Mouse (Mus musculus): Measurements from ENCODE around the gene Phka1. TPM values are rescaled to one million over a fixed set of nuclear protein-coding genes. Genes with fewer than 3 reads are reported as not detected.
A peak's percentile ranks its signal among the peaks of the same experiment; 100 is the strongest.

Phka1 gene
- total and polyA plus RNA-seq, 3 experiments, result 1.1 to 8.2 (median 5.8) TPM

DNA sequence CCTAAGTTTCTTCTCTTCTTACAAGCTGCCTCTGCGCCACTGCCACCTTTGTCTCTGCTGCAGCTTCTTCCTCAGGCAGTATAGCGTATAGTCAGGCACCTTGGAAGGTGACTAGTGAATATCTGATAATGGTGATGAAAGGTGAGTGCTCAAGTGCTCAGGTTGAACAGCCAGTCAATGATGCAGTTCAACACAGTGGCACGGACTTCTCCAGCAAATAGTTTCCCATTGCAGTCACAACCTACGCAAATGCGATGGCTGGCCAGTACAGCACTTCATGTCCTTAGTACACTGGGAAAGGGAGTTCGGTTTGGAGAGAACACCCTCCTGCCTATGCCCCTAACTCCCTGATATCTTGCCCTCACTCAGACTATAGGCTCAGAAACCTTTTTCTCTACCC, 1.1 kb upstream of the Phka1 start:
- Histone ChIP-seq H3K4me1 (ENCODE audit: insufficient read depth, low read depth, low read length) (peaks cover 13% of the 10 kb centered on the region), H3K9me3 (replicated peaks) (no peaks in the 10 kb centered on the region), H3K36me3 (replicated peaks) (no peaks in the 10 kb centered on the region), H3K4me3 (ENCODE audit: low read depth, low read length) (no peak overlapping the region; the same call in 1 of the 2 replicates), H3K27me3 (ENCODE audit: insufficient read depth, low read length) (no peaks in the 10 kb centered on the region)
- TF ChIP-seq POLR2AphosphoS5 (IDR thresholded peaks at IDR 0.05; ENCODE audit: insufficient replicate concordance, low read depth, low read length) (no peak), TAL1 (conservative IDR thresholded peaks at IDR 0.05; ENCODE audit: low read depth, low read length) (no peak), CTCF (IDR thresholded peaks at IDR 0.05; ENCODE audit: low read depth, low read length) (no peak), GATA2 (IDR thresholded peaks at IDR 0.05; ENCODE audit: borderline replicate concordance, low read depth, low read length) (no peak), GATA1 (IDR thresholded peaks at IDR 0.05; ENCODE audit: borderline replicate concordance, low read length) (no peak)
- DNase-seq (ENCODE audit: low spot score) (no peak), ATAC-seq (ENCODE audit: extremely low read depth, insufficient number of reproducible peaks, low FRiP score, poor library complexity, severe bottlenecking) (no peak)

DNA sequence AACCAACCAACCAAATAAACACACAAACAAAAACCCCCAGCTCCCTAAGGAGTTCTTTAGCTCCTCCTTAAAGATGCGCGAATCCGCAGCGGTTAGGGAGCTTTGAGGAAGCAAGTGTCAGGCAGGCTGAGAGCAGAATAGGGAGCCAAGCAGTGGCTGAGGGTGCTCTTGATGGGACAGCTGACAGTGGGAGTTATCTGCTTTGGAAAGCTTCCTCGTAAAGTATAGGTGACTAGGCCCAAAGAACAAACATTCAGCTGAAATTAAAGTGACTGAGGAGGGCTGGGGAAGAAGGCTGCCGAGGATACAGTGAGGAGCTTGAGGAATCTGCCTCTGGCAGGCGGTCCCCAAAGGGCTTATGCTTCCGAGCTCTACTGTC, 516 bp upstream of the Phka1 start:
- 0 out of 2 replicates have a peak, but pooled peaks have one; percentile 8 for ATAC-seq (ENCODE audit: extremely low read depth, insufficient number of reproducible peaks, low FRiP score, poor library complexity, severe bottlenecking)

DNA sequence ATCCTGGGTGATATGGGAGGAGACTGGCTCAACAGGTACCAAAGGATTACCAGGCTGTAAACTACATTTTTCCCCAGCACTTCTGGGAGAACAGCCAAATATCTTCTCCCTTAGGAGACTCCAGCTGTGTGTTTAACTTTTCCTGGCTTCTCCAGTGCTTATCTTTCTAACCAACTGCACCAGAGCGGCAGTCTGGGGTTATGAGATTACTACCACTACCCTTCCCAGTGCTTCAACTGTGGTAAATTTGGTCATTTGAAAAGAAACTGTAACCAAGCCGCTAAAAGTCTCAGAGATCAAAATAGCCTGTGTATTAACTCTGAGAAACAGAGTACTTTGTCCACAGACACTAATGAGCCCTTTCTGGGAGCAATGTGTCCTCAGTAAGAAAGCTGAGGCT, 42.8 kb downstream of the Phka1 start:
- ATAC-seq (ENCODE audit: extremely low read depth, insufficient number of reproducible peaks, low FRiP score, poor library complexity, severe bottlenecking), result no peak
- no peaks in the 10 kb centered on the region for H3K27me3 ChIP-seq (ENCODE audit: insufficient read depth, low read length)
- H3K9me3 ChIP-seq (replicated peaks), result no peaks in the 10 kb centered on the region
- H3K4me1 ChIP-seq (ENCODE audit: insufficient read depth, low read depth, low read length), result no peaks in the 10 kb centered on the region
- no peak for TF ChIP-seq POLR2AphosphoS5 (IDR thresholded peaks at IDR 0.05; ENCODE audit: insufficient replicate concordance, low read depth, low read length)
- TF ChIP-seq TAL1 (conservative IDR thresholded peaks at IDR 0.05; ENCODE audit: low read depth, low read length), result peak; percentile 40
- H3K4me3 ChIP-seq (ENCODE audit: low read depth, low read length), result no peak overlapping the region
- peaks cover 3% of the 10 kb centered on the region for H3K36me3 ChIP-seq (replicated peaks)
- DNase-seq (ENCODE audit: low spot score), result no peak

More for the DNA sequence above, 516 bp upstream of the Phka1 start:
- H3K4me1 ChIP-seq (ENCODE audit: insufficient read depth, low read depth, low read length), result peaks cover 13% of the 10 kb centered on the region
- no peaks in the 10 kb centered on the region for H3K27me3 ChIP-seq (ENCODE audit: insufficient read depth, low read length)
- H3K9me3 ChIP-seq (replicated peaks), result no peaks in the 10 kb centered on the region
- peak; percentile 2 for DNase-seq (ENCODE audit: low spot score)
- no peak for TF ChIP-seq GATA2 (IDR thresholded peaks at IDR 0.05; ENCODE audit: borderline replicate concordance, low read depth, low read length)
- TF ChIP-seq GATA1 (IDR thresholded peaks at IDR 0.05; ENCODE audit: borderline replicate concordance, low read length), result no peak
- no peak for TF ChIP-seq TAL1 (conservative IDR thresholded peaks at IDR 0.05; ENCODE audit: low read depth, low read length)
- TF ChIP-seq POLR2AphosphoS5 (IDR thresholded peaks at IDR 0.05; ENCODE audit: insufficient replicate concordance, low read depth, low read length), result no peak
- no peak for TF ChIP-seq CTCF (IDR thresholded peaks at IDR 0.05; ENCODE audit: low read depth, low read length)
- no peaks in the 10 kb centered on the region for H3K36me3 ChIP-seq (replicated peaks)
- H3K4me3 ChIP-seq (ENCODE audit: low read depth, low read length), result peak overlapping the region; percentile 74

DNA sequence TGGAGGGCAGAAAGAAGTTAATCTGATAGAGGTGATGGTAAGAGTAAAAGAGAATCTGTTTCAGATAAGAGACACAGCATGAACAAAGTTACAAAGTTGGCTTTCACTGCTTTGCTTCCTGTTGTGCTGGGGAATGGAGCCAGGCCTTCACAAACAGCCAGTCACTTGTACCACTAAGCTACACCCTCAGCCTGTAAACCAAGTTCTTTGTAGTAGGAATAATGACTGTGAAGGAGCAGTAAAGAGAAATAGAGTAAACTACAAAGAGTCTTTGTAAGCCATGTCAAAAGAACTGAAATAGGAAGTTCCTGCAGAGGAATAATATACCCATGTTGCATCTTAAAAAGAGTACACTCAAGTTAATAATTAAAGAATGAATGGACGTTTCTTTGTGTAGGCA, 55.5 kb downstream of the Phka1 start:
- Histone ChIP-seq H3K4me1 (ENCODE audit: insufficient read depth, low read depth, low read length) (no peaks in the 10 kb centered on the region), H3K36me3 (replicated peaks) (peaks cover 5% of the 10 kb centered on the region), H3K9me3 (replicated peaks) (no peaks in the 10 kb centered on the region), H3K4me3 (ENCODE audit: low read depth, low read length) (no peak overlapping the region), H3K27me3 (ENCODE audit: insufficient read depth, low read length) (no peaks in the 10 kb centered on the region)
- DNase-seq (ENCODE audit: low spot score) (no peak), ATAC-seq (ENCODE audit: extremely low read depth, insufficient number of reproducible peaks, low FRiP score, poor library complexity, severe bottlenecking) (no peak)
- no peak for TF ChIP-seq CTCF (IDR thresholded peaks at IDR 0.05; ENCODE audit: low read depth, low read length)
- no peak for TF ChIP-seq POLR2AphosphoS5 (IDR thresholded peaks at IDR 0.05; ENCODE audit: insufficient replicate concordance, low read depth, low read length)
- TF ChIP-seq GATA1 (IDR thresholded peaks at IDR 0.05; ENCODE audit: borderline replicate concordance, low read length), result no peak
- no peak for TF ChIP-seq TAL1 (conservative IDR thresholded peaks at IDR 0.05; ENCODE audit: low read depth, low read length)
- no peak for TF ChIP-seq GATA2 (IDR thresholded peaks at IDR 0.05; ENCODE audit: borderline replicate concordance, low read depth, low read length)

DNA sequence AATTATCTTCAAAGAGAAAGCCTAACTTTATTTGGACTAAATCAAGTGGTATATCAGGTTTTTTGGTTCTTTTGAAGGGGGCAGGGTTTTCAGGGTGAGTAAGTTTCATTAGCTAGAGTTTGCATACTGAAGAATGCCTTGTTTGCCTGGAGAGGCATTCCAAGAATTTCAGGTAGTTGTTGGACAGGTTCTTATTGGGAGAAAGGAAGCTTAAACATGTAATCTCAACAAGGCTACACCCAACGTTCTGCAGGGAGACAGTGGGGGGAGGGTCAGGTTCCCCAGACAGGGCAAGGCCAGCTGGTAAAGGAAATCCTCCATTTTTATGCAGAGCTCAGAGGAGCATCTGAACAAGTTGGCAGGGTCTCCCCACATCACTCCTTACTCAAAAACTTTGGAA, 72.9 kb downstream of the Phka1 start:
- Histone ChIP-seq H3K4me3 (ENCODE audit: low read depth, low read length) (no peak overlapping the region), H3K4me1 (ENCODE audit: insufficient read depth, low read depth, low read length) (no peaks in the 10 kb centered on the region), H3K36me3 (replicated peaks) (peaks cover 15% of the 10 kb centered on the region), H3K27me3 (ENCODE audit: insufficient read depth, low read length) (no peaks in the 10 kb centered on the region), H3K9me3 (replicated peaks) (no peaks in the 10 kb centered on the region)
- DNase-seq (ENCODE audit: low spot score) (no peak), ATAC-seq (ENCODE audit: extremely low read depth, insufficient number of reproducible peaks, low FRiP score, poor library complexity, severe bottlenecking) (no peak)
- TF ChIP-seq POLR2AphosphoS5 (IDR thresholded peaks at IDR 0.05; ENCODE audit: insufficient replicate concordance, low read depth, low read length) (no peak), GATA2 (IDR thresholded peaks at IDR 0.05; ENCODE audit: borderline replicate concordance, low read depth, low read length) (no peak), CTCF (IDR thresholded peaks at IDR 0.05; ENCODE audit: low read depth, low read length) (no peak), GATA1 (IDR thresholded peaks at IDR 0.05; ENCODE audit: borderline replicate concordance, low read length) (no peak), TAL1 (conservative IDR thresholded peaks at IDR 0.05; ENCODE audit: low read depth, low read length) (no peak)

DNA sequence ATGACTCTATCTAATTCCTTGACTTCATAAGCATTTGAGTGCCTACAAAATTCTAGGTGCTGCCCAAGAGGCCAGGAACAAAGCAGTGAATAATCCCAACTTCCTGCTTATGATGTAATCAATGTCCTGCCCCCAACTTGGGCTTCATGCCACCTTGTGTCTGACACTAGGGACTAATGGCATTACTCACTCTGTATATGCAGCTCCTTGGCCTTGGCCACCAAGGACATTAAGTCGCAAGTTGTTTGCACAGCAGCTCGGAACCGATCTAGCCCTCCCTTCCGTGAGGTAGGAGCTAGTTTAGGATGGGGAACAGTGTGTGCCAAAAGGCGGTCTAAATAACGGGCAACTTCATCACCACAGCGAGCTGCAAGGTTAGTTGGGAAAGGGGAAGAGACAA, 87.1 kb downstream of the Phka1 start:
- no peaks in the 10 kb centered on the region for H3K27me3 ChIP-seq (ENCODE audit: insufficient read depth, low read length)
- no peak for ATAC-seq (ENCODE audit: extremely low read depth, insufficient number of reproducible peaks, low FRiP score, poor library complexity, severe bottlenecking)
- H3K4me3 ChIP-seq (ENCODE audit: low read depth, low read length), result no peak overlapping the region
- peaks cover 7% of the 10 kb centered on the region for H3K36me3 ChIP-seq (replicated peaks)
- TF ChIP-seq CTCF (IDR thresholded peaks at IDR 0.05; ENCODE audit: low read depth, low read length) (no peak), GATA1 (IDR thresholded peaks at IDR 0.05; ENCODE audit: borderline replicate concordance, low read length) (no peak), GATA2 (IDR thresholded peaks at IDR 0.05; ENCODE audit: borderline replicate concordance, low read depth, low read length) (no peak), TAL1 (conservative IDR thresholded peaks at IDR 0.05; ENCODE audit: low read depth, low read length) (no peak), POLR2AphosphoS5 (IDR thresholded peaks at IDR 0.05; ENCODE audit: insufficient replicate concordance, low read depth, low read length) (no peak)
- H3K9me3 ChIP-seq (replicated peaks), result no peaks in the 10 kb centered on the region
- DNase-seq (ENCODE audit: low spot score), result no peak
- no peaks in the 10 kb centered on the region for H3K4me1 ChIP-seq (ENCODE audit: insufficient read depth, low read depth, low read length)

All from G1E (cell line).